Mouse (Mus musculus): ENCODE data around the gene Defb33.

The Defb33 gene

GRCm38 (mm10) chr8:20892369-20892768 lies at the start of gene Defb33:
Gene Defb33 (plus strand): TSS chr8:20892669.
- no peak for DNase-seq (ENCODE audit: extremely low read depth, low read depth, low spot score)

GRCm38 (mm10) chr8:20874608-20875007 lies 17.9 kb upstream of the Defb33 start:
- DNase-seq (ENCODE audit: extremely low read depth, low read depth, low spot score): no peak

- no peak for DNase-seq (ENCODE audit: extremely low read depth, low read depth, low spot score)
Observed at GRCm38 (mm10) chr8:20902527-20902926, 10.1 kb downstream of the Defb33 start, which contains the start of gene Gm15056. Gene Gm15056 (minus strand): TSS chr8:20902627.

GRCm38 (mm10) chr8:20907119-20907518 lies 14.7 kb downstream of the Defb33 start:
- no peak for DNase-seq (ENCODE audit: extremely low read depth, low read depth, low spot score)

DNA sequence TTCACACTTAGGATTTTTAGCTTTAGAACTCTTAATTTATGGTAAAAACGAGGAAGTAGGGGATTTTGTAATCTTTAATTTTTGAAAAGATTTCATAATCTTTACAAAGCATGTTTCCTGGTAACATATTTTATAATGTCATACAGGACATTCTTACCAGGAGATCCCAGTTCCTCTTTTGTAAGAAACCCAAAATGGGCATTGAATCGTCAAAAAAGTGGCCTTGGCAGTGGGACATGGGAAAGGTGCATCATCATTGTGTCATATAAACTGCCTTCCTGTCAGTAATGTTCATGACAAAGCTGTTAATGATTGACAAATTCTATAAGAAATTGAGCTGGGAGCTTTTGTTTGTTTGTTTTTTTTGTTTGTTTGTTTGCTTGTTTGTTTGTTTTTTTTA lies 15.8 kb downstream of the Defb33 start:
- DNase-seq (ENCODE audit: extremely low read depth, low read depth, low spot score): no peak

DNA sequence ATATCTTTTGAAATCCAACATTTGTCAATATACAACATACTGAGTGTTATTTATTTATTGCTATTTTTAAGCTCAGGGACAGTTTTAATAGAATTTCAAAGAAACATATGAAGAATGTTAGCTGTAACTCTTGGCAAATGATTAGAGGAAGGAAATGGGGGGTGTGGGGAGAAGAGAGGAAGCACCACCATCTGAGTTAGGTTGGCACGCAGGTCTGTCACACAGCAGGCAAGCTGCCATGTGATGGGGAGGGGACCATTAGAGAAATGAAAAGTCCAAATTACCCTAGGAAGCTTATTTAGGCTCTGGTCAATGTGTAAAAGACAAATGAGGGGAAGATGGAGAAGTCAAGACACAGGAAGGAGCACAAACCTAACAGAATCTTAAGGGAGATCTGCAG lies 19.8 kb downstream of the Defb33 start:
- no peak for DNase-seq (ENCODE audit: extremely low read depth, low read depth, low spot score)

DNA sequence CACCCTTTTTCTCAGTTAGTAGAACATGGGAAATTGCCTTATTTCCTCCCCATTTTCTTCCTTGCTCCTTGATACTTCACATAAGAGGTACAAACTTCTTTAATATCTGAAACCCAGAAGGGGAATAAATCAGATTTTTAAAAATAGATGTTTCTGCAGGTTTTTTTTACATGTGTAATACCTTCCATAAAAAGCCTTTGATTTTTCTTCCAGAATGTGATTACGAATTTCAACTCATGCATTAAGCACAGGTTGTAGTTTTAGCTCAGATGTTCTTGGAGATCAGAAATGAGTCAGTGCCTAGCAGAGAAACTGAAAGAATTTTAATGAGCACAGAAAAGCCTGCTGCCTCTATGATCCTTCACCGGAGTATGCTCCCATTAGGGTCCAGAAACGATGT lies 29.5 kb downstream of the Defb33 start, which contains the start of gene Gm6040:
TSS of gene Gm6040 (minus strand) at position 101 of the 400 bp plus-strand sequence.
- no peak for DNase-seq (ENCODE audit: extremely low read depth, low read depth, low spot score)

- no peak for DNase-seq (ENCODE audit: extremely low read depth, low read depth, low spot score)
Observed at GRCm38 (mm10) chr8:20944610-20945009, 52.1 kb downstream of the Defb33 start, which contains the start of gene AY761185. Gene AY761185 (minus strand): TSS chr8:20944710.
